Mouse (Mus musculus) Muller cell, postnatal 12 days (primary cell): ENCODE measurements around the gene Dntt.

Source experiments
- DNase-seq: peaks from one replicate; pipeline ENCODE4 v3.0.0-alpha.2; 2015; ENCODE audit errors: inconsistent ontology term

Dntt gene

DNA sequence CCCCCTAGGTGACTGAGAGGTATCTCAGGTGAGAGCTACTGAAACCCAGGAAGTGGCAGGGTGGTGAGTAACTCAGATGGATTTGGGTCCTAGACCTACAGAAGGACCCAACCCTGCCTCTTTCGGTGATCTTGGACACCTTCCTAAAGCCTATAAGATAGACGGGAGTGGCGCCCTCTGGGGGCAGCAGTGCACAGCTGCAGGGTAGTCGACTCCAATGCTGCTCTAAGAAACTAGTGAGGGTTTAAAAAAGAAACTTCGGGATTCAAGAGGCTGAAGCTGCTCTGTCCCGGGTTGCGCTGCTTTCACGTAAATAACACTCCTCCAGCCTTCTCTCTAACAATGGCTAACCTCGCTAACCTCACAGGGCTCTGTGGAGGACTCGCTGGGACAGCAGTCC, 24.5 kb downstream of the Dntt start:
- no peak for DNase-seq

DNA sequence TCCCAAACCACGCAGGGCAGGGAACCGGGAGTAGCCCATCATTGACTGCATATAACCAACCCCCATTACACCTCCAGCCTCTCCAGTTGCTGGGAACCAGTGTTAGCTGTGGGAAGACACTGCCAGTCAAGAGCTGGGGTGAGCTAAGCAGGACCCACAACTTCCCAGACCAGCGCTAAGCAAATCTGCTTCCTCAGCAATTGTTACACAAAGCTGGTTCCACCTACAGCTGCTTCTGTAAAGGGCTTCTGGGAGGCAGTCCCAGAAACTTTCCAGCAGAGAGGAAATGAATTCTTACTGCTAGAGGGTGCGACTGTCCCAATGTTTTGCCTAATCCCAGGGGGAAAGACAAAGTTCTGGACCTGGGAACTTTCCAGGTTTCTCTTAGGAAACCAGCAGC, 25.6 kb downstream of the Dntt start:
- DNase-seq = no peak

- DNase-seq = peak; percentile 61
Observed at GRCm38 (mm10) chr19:41071500-41071899, 42.4 kb downstream of the Dntt start.

DNA sequence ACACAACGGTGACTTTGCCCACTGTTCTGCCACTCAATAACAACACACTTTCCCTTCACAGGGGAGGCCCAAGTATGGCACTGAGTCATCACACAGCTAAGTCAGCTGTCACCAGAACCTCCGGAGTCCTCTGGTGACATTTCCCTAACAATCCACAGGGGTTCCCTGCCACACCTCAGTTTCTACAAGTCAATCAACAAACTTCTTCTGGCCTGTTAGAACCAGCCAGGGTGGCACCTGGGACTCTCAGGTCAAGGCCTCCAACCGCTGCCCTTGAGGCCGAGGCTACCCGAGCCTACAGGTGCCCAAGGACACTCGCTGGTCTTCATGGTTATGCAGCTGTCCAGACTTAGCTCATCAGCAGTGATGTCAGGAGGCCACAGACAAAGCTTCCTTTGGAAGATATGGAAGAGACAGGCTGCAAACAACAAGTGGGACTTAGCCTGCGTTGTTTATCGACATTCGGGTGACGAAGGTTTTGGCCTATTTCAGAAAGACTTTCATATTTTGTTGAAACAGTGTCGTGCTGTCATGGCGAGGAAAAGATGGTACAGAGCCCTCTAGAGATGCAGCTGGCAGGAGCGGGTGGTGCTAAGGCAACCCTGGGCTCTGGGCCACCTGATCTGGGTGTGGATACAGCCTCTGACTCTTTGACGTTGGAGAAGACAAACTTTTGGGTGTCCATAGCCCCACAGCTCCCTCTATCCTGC, 44.8 kb downstream of the Dntt start:
- DNase-seq = no peak

DNA sequence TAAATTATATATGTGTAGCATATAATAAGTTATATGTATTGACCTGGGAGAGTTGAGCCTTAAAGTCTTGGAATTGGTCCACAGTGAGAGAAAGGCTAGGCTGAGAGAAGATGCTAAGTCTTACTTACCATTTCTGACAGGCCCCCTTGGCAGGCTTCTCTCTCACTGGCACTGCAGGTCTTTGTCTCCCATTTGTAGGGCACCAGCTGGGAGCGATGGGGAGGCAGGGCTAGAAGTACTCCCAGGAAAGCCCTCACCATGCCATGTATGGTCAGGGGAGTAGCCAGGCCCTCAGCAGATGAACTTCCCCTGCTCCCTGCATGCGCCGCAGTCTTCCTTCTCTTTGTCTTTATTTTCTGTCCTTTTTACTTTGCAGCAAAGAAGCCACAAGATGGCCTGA, 47.8 kb downstream of the Dntt start, which contains the start of gene Opalin:
TSS of gene Opalin (minus strand) at position 208 of the 400 bp plus-strand sequence.
- peak; percentile 20 for DNase-seq

DNA sequence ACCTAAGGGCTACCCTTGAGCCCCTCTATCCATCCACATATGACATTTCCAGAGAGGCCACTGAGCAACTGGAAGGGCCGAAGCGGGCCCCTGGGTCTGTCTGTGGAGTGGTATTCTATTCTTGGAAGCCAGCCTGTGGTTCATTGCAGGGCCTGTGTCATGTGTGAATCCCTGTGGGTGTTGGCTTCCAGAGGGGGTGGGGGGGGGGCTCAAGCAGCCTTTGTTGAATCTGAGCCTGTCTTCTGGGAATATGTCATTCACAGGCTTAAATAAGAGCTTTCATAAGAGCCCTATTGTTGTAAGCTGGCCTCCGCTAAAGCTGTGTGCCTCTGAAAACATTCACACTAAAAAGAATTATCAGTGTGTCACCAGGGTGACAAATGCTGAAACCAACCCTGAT, 52.5 kb downstream of the Dntt start:
- peak; percentile 85 for DNase-seq

DNA sequence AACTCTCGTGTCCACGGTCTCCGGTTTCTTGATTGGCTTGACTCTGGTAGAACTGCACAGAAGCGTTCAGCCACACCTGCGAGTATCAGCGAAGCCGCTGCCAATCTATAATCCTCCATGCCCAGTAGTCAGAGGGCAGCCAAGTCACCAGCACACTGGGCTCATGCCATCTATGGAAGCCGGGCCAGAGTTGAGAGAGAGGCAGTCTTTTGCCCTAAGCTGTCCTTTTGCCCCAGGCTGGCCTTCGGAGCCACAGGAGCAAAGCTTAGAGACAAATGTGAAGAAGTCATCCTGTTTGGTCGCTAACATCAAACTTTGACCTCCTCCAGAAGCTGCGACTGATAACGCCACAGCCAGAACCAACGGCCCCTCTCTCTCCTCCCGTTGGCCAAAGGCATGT, 54.6 kb downstream of the Dntt start:
- no peak for DNase-seq

DNA sequence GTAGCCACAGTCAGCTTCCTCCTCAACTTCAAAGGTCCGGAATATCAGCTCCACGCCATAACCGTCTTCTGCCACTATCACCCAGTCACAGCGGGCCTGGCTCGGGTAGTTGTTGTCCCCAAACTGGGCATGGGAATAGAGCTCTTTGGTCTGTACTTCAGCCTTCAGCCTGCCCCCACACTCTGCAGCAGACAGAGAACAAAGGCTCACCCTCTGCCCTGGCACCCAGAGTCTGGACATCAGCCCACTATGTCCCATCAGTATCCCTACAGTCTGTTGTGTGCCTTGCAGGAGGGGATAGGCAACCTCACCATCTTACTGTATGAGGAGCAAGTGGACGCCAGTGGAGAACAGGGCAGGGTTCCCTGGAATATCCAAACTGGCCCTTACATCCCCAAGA, 57.2 kb downstream of the Dntt start:
- DNase-seq = no peak

GRCm38 (mm10) chr19:41086700-41087099, 57.6 kb downstream of the Dntt start:
- peak; percentile 40 for DNase-seq

- DNase-seq = peak; percentile 14
Observed at GRCm38 (mm10) chr19:41087901-41088300, 58.8 kb downstream of the Dntt start.

DNA sequence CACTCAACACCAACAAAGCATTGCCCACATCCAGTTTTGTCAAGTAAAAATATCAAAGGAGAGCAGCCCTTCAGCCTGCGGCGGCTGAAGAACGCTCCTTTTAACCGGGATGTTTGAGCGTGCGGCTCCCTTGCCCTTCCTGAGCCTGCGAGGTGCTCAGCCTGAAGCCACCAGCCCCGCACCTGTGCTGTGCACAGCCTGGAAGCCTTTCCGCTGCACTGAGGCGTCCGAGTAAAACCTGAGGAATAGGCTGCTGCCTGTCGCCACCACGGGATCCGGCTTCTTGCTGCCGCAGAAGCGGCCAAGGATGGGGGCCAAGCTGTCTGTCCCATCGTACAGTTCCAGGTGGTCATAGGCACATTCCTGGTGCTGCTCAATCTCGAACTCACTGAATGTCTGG, 59.4 kb downstream of the Dntt start:
- no peak for DNase-seq

GRCm38 (mm10) chr19:41089833-41090232, 60.8 kb downstream of the Dntt start:
- peak; percentile 34 for DNase-seq

DNA sequence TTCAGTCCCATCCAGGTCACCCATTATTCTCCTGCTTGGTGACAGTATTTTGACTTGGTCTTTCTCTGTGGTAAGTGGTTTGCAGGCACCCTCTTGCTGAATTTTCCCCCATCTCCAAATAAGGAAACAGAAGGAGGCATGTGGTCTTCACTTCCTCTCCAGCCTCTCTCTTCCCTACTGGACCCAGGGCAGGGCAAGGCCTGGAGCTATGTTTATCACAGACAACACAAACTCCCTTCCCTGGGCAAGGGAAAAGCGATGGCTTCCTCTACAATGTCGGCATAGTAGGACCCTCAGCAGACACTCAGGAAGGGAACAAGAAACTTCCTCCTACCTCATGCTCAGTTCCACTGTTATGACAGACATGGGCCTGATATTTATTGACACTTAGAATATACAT, 62.8 kb downstream of the Dntt start:
- no peak for DNase-seq

DNA sequence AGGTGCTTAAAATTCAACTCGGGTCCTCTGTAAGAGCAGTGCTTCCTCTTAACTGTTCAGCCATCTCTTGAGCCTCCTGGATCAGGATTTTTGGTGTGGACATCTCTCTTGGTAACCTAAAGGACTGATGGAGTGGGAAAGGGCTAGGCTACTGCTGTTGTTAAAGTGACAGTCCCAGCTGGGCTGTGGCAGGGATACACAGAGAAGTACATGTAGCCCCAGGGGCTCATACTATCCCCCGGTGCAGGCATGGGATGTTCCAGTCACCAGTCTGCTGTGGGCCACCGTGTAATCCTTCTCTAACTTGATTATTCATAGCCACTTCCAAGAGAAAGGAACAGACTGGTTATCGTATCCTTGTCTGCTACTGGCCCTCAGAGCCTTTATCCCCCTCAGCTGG, 68.0 kb downstream of the Dntt start:
- no peak for DNase-seq

- DNase-seq = peak; percentile 47
Observed at GRCm38 (mm10) chr19:41100863-41101262, 71.8 kb downstream of the Dntt start.

GRCm38 (mm10) chr19:41101390-41101789, 72.3 kb downstream of the Dntt start:
- peak; percentile 94 for DNase-seq

- DNase-seq = peak; percentile 40
Observed at GRCm38 (mm10) chr19:41104922-41105321, 75.8 kb downstream of the Dntt start.

GRCm38 (mm10) chr19:41107530-41107929, 78.5 kb downstream of the Dntt start:
- no peak for DNase-seq

- peak; percentile 27 for DNase-seq
Observed at GRCm38 (mm10) chr19:41108666-41109065, 79.6 kb downstream of the Dntt start.
